Mouse (Mus musculus): ENCODE measurements around the gene Cfap43. TPM values are rescaled to one million over a fixed set of nuclear protein-coding genes. Genes with fewer than 3 reads are reported as not detected.

Gene Cfap43
- total and polyA plus RNA-seq, 2 experiments: not detected

GRCm38 (mm10) chr19:47882151-47882881, 36.8 kb downstream of the Cfap43 start:
- Histone ChIP-seq H3K36me3 (ENCODE audit: control insufficient read depth, insufficient read depth, low read length) (no peaks in the 10 kb centered on the region), H3K79me2 (ENCODE audit: control insufficient read depth, insufficient read depth, low read length) (no peaks in the 10 kb centered on the region), H3K9ac (ENCODE audit: low read depth, low read length) (no peak overlapping the region), H3K4me1 (ENCODE audit: control insufficient read depth, insufficient read depth, low read length) (no peaks in the 10 kb centered on the region), H3K27me3 (ENCODE audit: control insufficient read depth, insufficient read depth, low read length) (no peaks in the 10 kb centered on the region), H3K4me3 (ENCODE audit: insufficient read depth, low read depth, low read length) (no peak overlapping the region), H3K27ac (replicated peaks; ENCODE audit: insufficient read depth, low read depth, low read length) (no peak overlapping the region)
- DNase-seq (ENCODE audit: extremely low read depth, low read depth, low spot score): peak; percentile 34
- TF ChIP-seq CTCF (IDR thresholded peaks at IDR 0.05; ENCODE audit: low read depth, low read length): peak; percentile 100
- TF ChIP-seq POLR2A (IDR thresholded peaks at IDR 0.05; ENCODE audit: extremely low read depth, insufficient read depth, low read length): no peak
- 22% methylated on average over 11 of the region's 11 CpGs for WGBS

GRCm38 (mm10) chr19:47881538-47881937, 37.5 kb downstream of the Cfap43 start:
- 78% methylated on average over 7 of the region's 7 CpGs for WGBS
- no peak for DNase-seq (ENCODE audit: extremely low read depth, low read depth, low spot score)
- no peaks in the 10 kb centered on the region for H3K79me2 ChIP-seq (ENCODE audit: control insufficient read depth, insufficient read depth, low read length)

GRCm38 (mm10) chr19:47876252-47876651, 42.8 kb downstream of the Cfap43 start:
- H3K4me1 ChIP-seq (ENCODE audit: control insufficient read depth, insufficient read depth, low read length): no peaks in the 10 kb centered on the region
- no peaks in the 10 kb centered on the region for H3K36me3 ChIP-seq (ENCODE audit: control insufficient read depth, insufficient read depth, low read length)
- no peak overlapping the region for H3K9ac ChIP-seq (ENCODE audit: low read depth, low read length)
- 61% methylated on average over 15 of the region's 15 CpGs for WGBS
- H3K27me3 ChIP-seq (ENCODE audit: control insufficient read depth, insufficient read depth, low read length): peaks cover 6% of the 10 kb centered on the region; the same call in 1 of the 2 replicates
- H3K79me2 ChIP-seq (ENCODE audit: control insufficient read depth, insufficient read depth, low read length): no peaks in the 10 kb centered on the region
- H3K27ac ChIP-seq (replicated peaks; ENCODE audit: insufficient read depth, low read depth, low read length): no peak overlapping the region
- no peak overlapping the region for H3K4me3 ChIP-seq (ENCODE audit: insufficient read depth, low read depth, low read length)
- DNase-seq (ENCODE audit: extremely low read depth, low read depth, low spot score): no peak
- TF ChIP-seq POLR2A (IDR thresholded peaks at IDR 0.05; ENCODE audit: extremely low read depth, insufficient read depth, low read length) (no peak), CTCF (IDR thresholded peaks at IDR 0.05; ENCODE audit: low read depth, low read length) (no peak)

More at GRCm38 (mm10) chr19:47881538-47881937, 37.5 kb downstream of the Cfap43 start:
- Histone ChIP-seq H3K4me1 (ENCODE audit: control insufficient read depth, insufficient read depth, low read length) (no peaks in the 10 kb centered on the region), H3K27me3 (ENCODE audit: control insufficient read depth, insufficient read depth, low read length) (no peaks in the 10 kb centered on the region), H3K9ac (ENCODE audit: low read depth, low read length) (no peak overlapping the region), H3K36me3 (ENCODE audit: control insufficient read depth, insufficient read depth, low read length) (no peaks in the 10 kb centered on the region), H3K4me3 (ENCODE audit: insufficient read depth, low read depth, low read length) (no peak overlapping the region), H3K27ac (replicated peaks; ENCODE audit: insufficient read depth, low read depth, low read length) (no peak overlapping the region)
- TF ChIP-seq POLR2A (IDR thresholded peaks at IDR 0.05; ENCODE audit: extremely low read depth, insufficient read depth, low read length) (no peak), CTCF (IDR thresholded peaks at IDR 0.05; ENCODE audit: low read depth, low read length) (no peak)

GRCm38 (mm10) chr19:47871515-47871914, 47.6 kb downstream of the Cfap43 start:
- 42% methylated on average over 10 of the region's 10 CpGs for WGBS
- TF ChIP-seq CTCF (IDR thresholded peaks at IDR 0.05; ENCODE audit: low read depth, low read length) (peak; percentile 27; the same call in 1 of the 2 replicates), POLR2A (IDR thresholded peaks at IDR 0.05; ENCODE audit: extremely low read depth, insufficient read depth, low read length) (no peak)
- Histone ChIP-seq H3K4me1 (ENCODE audit: control insufficient read depth, insufficient read depth, low read length) (no peaks in the 10 kb centered on the region), H3K27ac (replicated peaks; ENCODE audit: insufficient read depth, low read depth, low read length) (no peak overlapping the region), H3K9ac (ENCODE audit: low read depth, low read length) (no peak overlapping the region), H3K79me2 (ENCODE audit: control insufficient read depth, insufficient read depth, low read length) (no peaks in the 10 kb centered on the region), H3K36me3 (ENCODE audit: control insufficient read depth, insufficient read depth, low read length) (no peaks in the 10 kb centered on the region), H3K4me3 (ENCODE audit: insufficient read depth, low read depth, low read length) (no peak overlapping the region), H3K27me3 (ENCODE audit: control insufficient read depth, insufficient read depth, low read length) (peaks cover 6% of the 10 kb centered on the region; the same call in 1 of the 2 replicates)
- no peak for DNase-seq (ENCODE audit: extremely low read depth, low read depth, low spot score)

GRCm38 (mm10) chr19:47870102-47870666, 48.9 kb downstream of the Cfap43 start:
- H3K79me2 ChIP-seq (ENCODE audit: control insufficient read depth, insufficient read depth, low read length): no peaks in the 10 kb centered on the region
- 0 out of 2 replicates have a peak, but pooled peaks cover 3% of the 10 kb centered on the region for H3K27me3 ChIP-seq (ENCODE audit: control insufficient read depth, insufficient read depth, low read length)
- no peak overlapping the region for H3K9ac ChIP-seq (ENCODE audit: low read depth, low read length)
- no peak for TF ChIP-seq POLR2A (IDR thresholded peaks at IDR 0.05; ENCODE audit: extremely low read depth, insufficient read depth, low read length)
- no peak for TF ChIP-seq CTCF (IDR thresholded peaks at IDR 0.05; ENCODE audit: low read depth, low read length)
- no peak overlapping the region for H3K4me3 ChIP-seq (ENCODE audit: insufficient read depth, low read depth, low read length)
- no peak for DNase-seq (ENCODE audit: extremely low read depth, low read depth, low spot score)
- WGBS: 44% methylated on average over 7 of the region's 7 CpGs
- H3K27ac ChIP-seq (replicated peaks; ENCODE audit: insufficient read depth, low read depth, low read length): no peak overlapping the region
- no peaks in the 10 kb centered on the region for H3K4me1 ChIP-seq (ENCODE audit: control insufficient read depth, insufficient read depth, low read length)
- no peaks in the 10 kb centered on the region for H3K36me3 ChIP-seq (ENCODE audit: control insufficient read depth, insufficient read depth, low read length)

GRCm38 (mm10) chr19:47869516-47869915, 49.6 kb downstream of the Cfap43 start:
- H3K4me3 ChIP-seq (ENCODE audit: insufficient read depth, low read depth, low read length): no peak overlapping the region
- H3K27me3 ChIP-seq (ENCODE audit: control insufficient read depth, insufficient read depth, low read length): 0 out of 2 replicates have a peak, but pooled peaks cover 3% of the 10 kb centered on the region
- no peak overlapping the region for H3K27ac ChIP-seq (replicated peaks; ENCODE audit: insufficient read depth, low read depth, low read length)
- H3K36me3 ChIP-seq (ENCODE audit: control insufficient read depth, insufficient read depth, low read length): no peaks in the 10 kb centered on the region; the same call in 1 of the 2 replicates
- no peaks in the 10 kb centered on the region for H3K79me2 ChIP-seq (ENCODE audit: control insufficient read depth, insufficient read depth, low read length)
- H3K9ac ChIP-seq (ENCODE audit: low read depth, low read length): no peak overlapping the region
- no peak for TF ChIP-seq CTCF (IDR thresholded peaks at IDR 0.05; ENCODE audit: low read depth, low read length)
- TF ChIP-seq POLR2A (IDR thresholded peaks at IDR 0.05; ENCODE audit: extremely low read depth, insufficient read depth, low read length): no peak
- WGBS: 66% methylated on average over 3 of the region's 3 CpGs
- no peaks in the 10 kb centered on the region for H3K4me1 ChIP-seq (ENCODE audit: control insufficient read depth, insufficient read depth, low read length)
- DNase-seq (ENCODE audit: extremely low read depth, low read depth, low spot score): no peak

Data from liver, adult 2 months (tissue).